Mouse (Mus musculus) myocyte (in vitro differentiated cells): ENCODE data around the gene Spcs3. TPM values are rescaled to one million over a fixed set of nuclear protein-coding genes. Genes with fewer than 3 reads are reported as not detected.
"Not testable (repeated sequence)": the region's sequence is repeated elsewhere in the genome, so short reads cannot be mapped to it uniquely, and the experiment has no call there.

Experiments used
- H3K27me3 ChIP-seq: one replicate; pipeline ENCODE4 v1.6.1; 2011; ENCODE audit not compliant: control insufficient read depth, insufficient read depth, insufficient read length
- H3K36me3 ChIP-seq: one replicate; pipeline ENCODE4 v1.6.1; 2011; ENCODE audit not compliant: control insufficient read depth, insufficient read depth
- H3K4me2 ChIP-seq: one replicate; pipeline ENCODE4 v1.6.1; 2011; ENCODE audit warnings: low read depth, control low read depth
- H3K4me3 ChIP-seq: one replicate; pipeline ENCODE4 v1.5.1; 2011; ENCODE audit warnings: mild to moderate bottlenecking, control low read depth, moderate library complexity
- H3K79me2 ChIP-seq: one replicate; pipeline ENCODE4 v1.6.1; 2011; ENCODE audit not compliant: control insufficient read depth, insufficient read depth
- H3ac ChIP-seq: one replicate; pipeline ENCODE4 v1.6.1; 2011; ENCODE audit not compliant: control insufficient read depth, insufficient read length
- CEBPB ChIP-seq: IDR thresholded peaks from 2 replicates; pipeline ENCODE4 v1.6.1; 2011; ENCODE audit warnings: mild to moderate bottlenecking, moderate library complexity; ENCODE audit not compliant: poor library complexity, insufficient read depth, severe bottlenecking
- E2F4 ChIP-seq: IDR thresholded peaks from one replicate; pipeline ENCODE4 v1.6.1; 2011; ENCODE audit warnings: mild to moderate bottlenecking, control low read depth, moderate library complexity; ENCODE audit not compliant: insufficient read depth
- MAX ChIP-seq: IDR thresholded peaks from one replicate; pipeline ENCODE4 v1.6.1; 2011; ENCODE audit warnings: low read depth, mild to moderate bottlenecking, control low read depth
- MYOD1 ChIP-seq, 3 experiments: IDR thresholded peaks; one replicate each; pipeline ENCODE4 v1.6.1; 2011; ENCODE audit warnings: control low read depth in 2 of 3, low read depth in 2 of 3, mild to moderate bottlenecking in 2 of 3, moderate library complexity in 1 of 3; ENCODE audit not compliant: insufficient read length in 2 of 3, control insufficient read depth in 1 of 3
- MYOG ChIP-seq, 3 experiments: IDR thresholded peaks; one replicate each; pipeline ENCODE4 v1.6.1; 2011; ENCODE audit warnings: control low read depth in 2 of 3, low read depth in 2 of 3, mild to moderate bottlenecking in 2 of 3; ENCODE audit not compliant: insufficient read length in 2 of 3, control insufficient read depth in 1 of 3, insufficient read depth in 1 of 3
- POLR2A ChIP-seq: IDR thresholded peaks from one replicate; pipeline ENCODE4 v1.6.1; 2011; ENCODE audit warnings: low read depth, mild to moderate bottlenecking, control low read depth, moderate library complexity; ENCODE audit not compliant: insufficient read length
- POLR2AphosphoS2 ChIP-seq: IDR thresholded peaks from one replicate; pipeline ENCODE4 v1.6.1; 2011; ENCODE audit warnings: low read depth, control low read depth; ENCODE audit not compliant: insufficient read length
- REST ChIP-seq: IDR thresholded peaks from one replicate; pipeline ENCODE4 v1.6.1; 2011; ENCODE audit warnings: mild to moderate bottlenecking, control low read depth, moderate library complexity; ENCODE audit not compliant: insufficient read depth, insufficient read length
- SRF ChIP-seq: IDR thresholded peaks from one replicate; pipeline ENCODE4 v1.6.1; 2011; ENCODE audit warnings: low read depth; ENCODE audit not compliant: control insufficient read depth, insufficient read length
- TCF12 ChIP-seq: IDR thresholded peaks from one replicate; pipeline ENCODE4 v1.6.1; 2011; ENCODE audit warnings: mild to moderate bottlenecking, control low read depth; ENCODE audit not compliant: poor library complexity, insufficient read depth, severe bottlenecking
- TCF3 ChIP-seq: IDR thresholded peaks from one replicate; pipeline ENCODE4 v1.6.1; 2011; ENCODE audit warnings: low read depth, control low read depth; ENCODE audit not compliant: insufficient read length
- USF1 ChIP-seq: IDR thresholded peaks from one replicate; pipeline ENCODE4 v1.6.1; 2011; ENCODE audit warnings: low read depth, mild to moderate bottlenecking, control low read depth, moderate library complexity
- polyA plus RNA-seq: library from polyadenylated mRNA; unstranded; fragments of >200 nt; fragmentation: generic; extraction: Trizol; gene quantifications from one replicate; pipeline ENCODE4 v1.2.1, GENCODE M21; 2012; ENCODE audit warnings: missing spikeins

Gene Spcs3
- polyA plus RNA-seq, 1 experiment = 18.3 TPM

DNA sequence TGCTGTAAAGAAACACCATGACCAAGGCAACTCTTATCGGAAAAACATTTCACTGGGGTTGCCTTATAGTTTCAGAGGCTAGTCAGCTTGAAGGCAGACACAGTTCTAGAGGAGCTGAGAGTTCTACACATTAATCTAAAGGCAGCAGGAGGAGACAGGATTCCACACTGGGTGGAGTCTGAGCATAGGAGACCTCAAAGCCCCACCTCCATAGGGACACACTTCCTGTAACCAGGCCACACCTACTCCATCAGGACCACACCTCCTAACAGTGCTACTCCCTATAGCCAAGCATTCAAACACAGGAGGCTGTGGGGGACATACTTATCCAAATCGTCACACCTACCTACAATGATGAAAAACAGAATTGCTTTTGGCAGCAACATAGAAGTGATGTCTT is 4.2 kb downstream of the Spcs3 start:
- H3K79me2 ChIP-seq = peaks cover 47% of the 10 kb centered on the region
- H3K27me3 ChIP-seq = no peaks in the 10 kb centered on the region
- H3K36me3 ChIP-seq = peaks cover 28% of the 10 kb centered on the region
- no peak overlapping the region for H3K4me2 ChIP-seq
- no peak overlapping the region for H3K4me3 ChIP-seq
- no peak overlapping the region for H3ac ChIP-seq
- TF ChIP-seq E2F4 = no peak
- no peak for TF ChIP-seq POLR2AphosphoS2
- no peak for TF ChIP-seq CEBPB
- TF ChIP-seq SRF = no peak
- no peak for TF ChIP-seq MAX
- no peak for TF ChIP-seq POLR2A
- no peak for TF ChIP-seq MYOG (IDR thresholded peaks at IDR 0.05; ENCODE audit: control insufficient read depth in 1 of 3, insufficient read depth in 1 of 3, insufficient read length in 2 of 3, low read depth in 2 of 3)
- no peak for TF ChIP-seq TCF12
- TF ChIP-seq USF1 = no peak
- TF ChIP-seq MYOD1 (IDR thresholded peaks at IDR 0.05; ENCODE audit: control insufficient read depth in 1 of 3, insufficient read length in 2 of 3, low read depth in 2 of 3) = no peak
- TF ChIP-seq TCF3 = no peak
- TF ChIP-seq REST = no peak

DNA sequence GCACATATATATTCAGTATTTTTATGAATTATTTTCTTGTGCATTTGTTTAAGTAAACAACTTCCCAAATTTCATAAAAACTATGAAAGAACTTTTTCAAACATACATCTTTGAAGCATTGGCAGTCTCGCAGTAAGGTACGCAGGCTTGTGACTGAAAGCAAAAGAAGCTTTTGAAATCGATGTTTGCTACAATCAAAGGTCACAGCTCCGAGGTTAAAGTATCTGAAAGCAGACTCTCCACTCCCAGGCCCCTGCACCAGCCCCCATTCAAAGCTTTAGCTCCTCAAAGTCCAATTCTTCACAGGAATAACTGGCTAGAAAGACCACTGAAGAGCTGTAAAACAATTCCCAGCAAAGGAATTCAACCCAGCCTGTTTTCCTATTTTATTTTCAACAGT is 9.3 kb downstream of the Spcs3 start:
- TF ChIP-seq POLR2AphosphoS2 = no peak
- no peak for TF ChIP-seq CEBPB
- TF ChIP-seq USF1 = no peak
- TF ChIP-seq MYOG (IDR thresholded peaks at IDR 0.05; ENCODE audit: control insufficient read depth in 1 of 3, insufficient read depth in 1 of 3, insufficient read length in 2 of 3, low read depth in 2 of 3) = no peak
- no peak for TF ChIP-seq TCF12
- no peak for TF ChIP-seq E2F4
- TF ChIP-seq MYOD1 (IDR thresholded peaks at IDR 0.05; ENCODE audit: control insufficient read depth in 1 of 3, insufficient read length in 2 of 3, low read depth in 2 of 3) = no peak
- TF ChIP-seq REST = no peak
- TF ChIP-seq MAX = no peak

DNA sequence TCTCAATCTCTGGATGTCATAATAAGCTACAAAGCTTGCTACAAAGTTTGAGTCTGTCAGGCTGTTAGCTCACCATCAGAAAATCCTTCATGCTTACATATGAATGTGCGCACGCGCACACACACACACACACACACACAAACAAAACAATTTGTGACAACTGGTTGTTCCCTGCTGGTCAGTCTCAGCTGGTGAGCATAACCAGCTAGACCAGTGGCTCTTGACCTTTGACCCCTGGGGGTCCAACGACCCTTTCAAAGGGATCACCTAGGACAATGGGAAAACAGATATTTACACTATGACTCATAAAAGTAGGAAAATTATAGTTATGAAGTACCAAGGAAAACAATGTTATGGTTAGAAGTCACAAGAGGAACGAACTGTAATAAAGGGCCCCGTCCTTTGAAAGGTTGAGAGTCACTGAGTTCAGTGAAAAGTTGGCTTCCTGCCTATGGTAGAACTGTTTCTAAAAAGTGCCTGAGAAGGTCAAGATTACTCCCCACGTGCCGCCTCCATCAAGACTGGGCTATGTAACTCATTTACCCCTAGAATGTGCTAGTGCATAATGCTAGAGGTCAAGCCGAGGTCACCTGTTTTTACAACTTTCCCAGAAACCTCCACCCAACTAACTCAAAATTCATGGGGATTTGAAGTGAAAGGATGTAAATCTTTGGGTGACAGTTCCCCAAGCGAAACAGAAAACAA is 10.9 kb downstream of the Spcs3 start:
- no peak overlapping the region for H3ac ChIP-seq

More for the DNA sequence above, 9.3 kb downstream of the Spcs3 start:
- Histone ChIP-seq H3ac (no peak overlapping the region), H3K4me3 (no peak overlapping the region), H3K27me3 (no peaks in the 10 kb centered on the region), H3K4me2 (no peak overlapping the region), H3K79me2 (peaks cover 11% of the 10 kb centered on the region), H3K36me3 (peaks cover 33% of the 10 kb centered on the region)

DNA sequence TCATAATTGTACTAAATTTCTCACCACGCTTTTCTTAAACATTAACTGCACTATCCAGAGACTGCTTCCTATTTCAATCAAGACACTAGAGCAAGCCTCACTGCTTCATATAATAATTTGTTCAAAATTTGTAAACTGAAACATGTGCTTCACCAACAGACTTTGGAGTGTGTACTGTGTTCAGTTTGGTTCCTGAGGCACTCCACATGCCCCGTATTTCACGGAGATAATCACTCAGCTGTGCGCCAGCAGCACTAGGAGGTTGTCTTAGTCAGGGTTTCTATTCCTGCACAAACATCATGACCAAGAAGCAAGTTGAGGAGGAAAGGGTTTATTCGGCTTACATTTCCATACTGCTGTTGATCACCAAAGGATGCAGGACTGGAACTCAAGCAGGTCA is 17.6 kb downstream of the Spcs3 start:
- not testable (repeated sequence) for H3K27me3 ChIP-seq, H3ac ChIP-seq, H3K4me3 ChIP-seq, H3K4me2 ChIP-seq, H3K79me2 ChIP-seq, H3K36me3 ChIP-seq

More for the DNA sequence above, 10.9 kb downstream of the Spcs3 start:
- no peak for TF ChIP-seq SRF
- no peaks in the 10 kb centered on the region for H3K79me2 ChIP-seq
- H3K4me3 ChIP-seq = no peak overlapping the region
- H3K36me3 ChIP-seq = peaks cover 28% of the 10 kb centered on the region
- no peak overlapping the region for H3K4me2 ChIP-seq
- H3K27me3 ChIP-seq = no peaks in the 10 kb centered on the region

DNA sequence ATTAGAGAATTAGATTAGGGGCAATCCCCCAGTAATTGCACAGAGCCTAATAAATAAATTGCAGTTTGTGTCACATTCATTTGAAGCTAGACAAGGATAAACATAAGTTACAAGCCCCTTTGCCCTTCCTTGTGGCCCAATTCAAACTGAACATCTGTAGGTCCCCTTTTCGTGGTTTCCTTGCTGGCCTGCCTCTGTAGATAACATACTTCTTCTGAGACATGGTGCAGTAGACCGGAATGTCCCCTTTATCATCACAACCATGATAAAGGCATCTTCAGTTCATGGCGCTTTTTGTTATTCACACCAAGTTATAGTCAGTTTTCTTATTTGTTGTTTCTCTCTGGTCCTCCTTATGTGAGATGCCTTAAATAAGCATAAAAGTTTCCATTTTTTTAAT is 18.0 kb downstream of the Spcs3 start:
- TF ChIP-seq E2F4 = no peak
- no peak overlapping the region for H3K4me3 ChIP-seq
- no peaks in the 10 kb centered on the region for H3K36me3 ChIP-seq
- no peaks in the 10 kb centered on the region for H3K27me3 ChIP-seq
- H3K4me2 ChIP-seq = no peak overlapping the region
- H3K79me2 ChIP-seq = no peaks in the 10 kb centered on the region
- H3ac ChIP-seq = no peak overlapping the region

DNA sequence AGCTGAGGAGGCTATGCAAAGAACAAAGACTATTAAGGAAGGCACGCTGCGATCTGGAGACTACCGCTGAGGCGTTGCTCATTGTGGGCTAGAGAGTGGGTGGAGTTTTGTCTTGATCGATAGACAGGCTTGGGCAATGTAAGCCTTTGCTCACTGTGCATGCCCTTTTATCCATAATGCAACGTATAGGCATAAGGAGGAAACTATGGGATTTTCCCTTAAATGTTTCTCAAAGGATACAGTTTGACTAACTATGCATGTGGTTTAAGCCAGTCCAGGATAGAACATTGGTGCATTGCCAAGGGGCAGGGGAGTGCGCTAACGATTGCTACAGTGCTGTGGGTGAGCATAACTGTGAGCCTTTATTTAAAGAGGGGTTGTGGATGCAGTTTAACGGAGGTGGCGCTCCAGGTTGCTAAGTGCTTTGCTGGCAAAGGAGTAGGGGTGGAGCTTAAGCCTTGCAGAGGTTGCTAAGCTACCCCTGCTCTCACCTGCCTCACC is 20.5 kb downstream of the Spcs3 start:
- TF ChIP-seq CEBPB = no peak
- no peak for TF ChIP-seq POLR2AphosphoS2
- no peak for TF ChIP-seq MYOG (IDR thresholded peaks at IDR 0.05; ENCODE audit: control insufficient read depth in 1 of 3, insufficient read depth in 1 of 3, insufficient read length in 2 of 3, low read depth in 2 of 3)
- no peak for TF ChIP-seq REST
- no peak for TF ChIP-seq E2F4
- TF ChIP-seq POLR2A = no peak
- no peak for TF ChIP-seq SRF
- TF ChIP-seq TCF12 = no peak
- no peak for TF ChIP-seq MAX
- H3K79me2 ChIP-seq = no peaks in the 10 kb centered on the region
- H3K4me3 ChIP-seq = no peak overlapping the region
- H3ac ChIP-seq = no peak overlapping the region
- H3K4me2 ChIP-seq = no peak overlapping the region
- H3K36me3 ChIP-seq = no peaks in the 10 kb centered on the region
- H3K27me3 ChIP-seq = no peaks in the 10 kb centered on the region
